Mouse (Mus musculus): ENCODE measurements around the gene Gm11985.

DNA sequence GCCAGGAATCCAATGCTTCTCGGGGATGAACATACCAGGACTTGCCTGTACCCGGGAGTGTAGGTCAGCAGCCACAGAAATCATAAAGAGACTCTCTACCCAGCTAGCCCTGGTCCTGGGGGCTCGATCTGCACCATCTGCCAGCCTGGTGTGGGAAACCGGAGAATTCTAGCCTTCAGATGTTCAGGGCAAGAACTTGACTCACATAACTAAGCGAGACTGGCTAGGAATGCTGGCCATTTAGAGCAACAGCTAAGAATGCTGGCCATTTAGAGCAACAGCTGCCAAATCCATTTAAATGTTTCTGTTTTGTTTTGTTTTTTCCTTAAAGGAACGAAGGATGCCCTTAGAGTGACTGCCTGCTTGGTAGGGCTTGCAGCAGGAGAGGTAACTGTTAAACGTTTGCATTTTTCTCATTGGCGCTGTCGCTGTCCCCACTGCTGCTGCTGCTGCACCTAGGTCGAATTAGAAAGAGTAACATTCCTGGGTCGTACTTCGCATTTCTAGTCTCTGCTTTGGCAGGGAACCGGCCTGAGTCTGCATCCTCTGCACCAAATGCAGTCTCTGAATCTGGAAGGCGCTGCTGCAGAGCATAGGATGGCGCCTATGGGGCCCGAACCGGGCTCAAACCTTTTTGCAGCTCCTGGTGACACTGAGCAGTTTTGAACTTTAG is 23.9 kb upstream of the Gm11985 start:
- TF ChIP-seq GATA1 (IDR thresholded peaks at IDR 0.05; ENCODE audit: borderline replicate concordance, low read length), result no peak
- TF ChIP-seq FLI1 (IDR thresholded peaks at IDR 0.05; ENCODE audit: low read length), result no peak

Measured in megakaryocyte, embryonic 14.5 days (primary cell).